Mouse (Mus musculus): Measurements from ENCODE around the gene Camta1. TPM values are rescaled to one million over a fixed set of nuclear protein-coding genes. Genes with fewer than 3 reads are reported as not detected.

Gene Camta1
- 41.6 TPM for total RNA-seq (2023)

GRCm38 (mm10) chr4:151861806-151862739 lies at the start of gene Camta1:
Camta1 (minus strand) TSS chr4:151861876.

GRCm38 (mm10) chr4:151089270-151089669 lies 772.4 kb downstream of the Camta1 start, which contains the start of gene Gm13090:
Gm13090 (plus strand) TSS chr4:151089570.

DNA sequence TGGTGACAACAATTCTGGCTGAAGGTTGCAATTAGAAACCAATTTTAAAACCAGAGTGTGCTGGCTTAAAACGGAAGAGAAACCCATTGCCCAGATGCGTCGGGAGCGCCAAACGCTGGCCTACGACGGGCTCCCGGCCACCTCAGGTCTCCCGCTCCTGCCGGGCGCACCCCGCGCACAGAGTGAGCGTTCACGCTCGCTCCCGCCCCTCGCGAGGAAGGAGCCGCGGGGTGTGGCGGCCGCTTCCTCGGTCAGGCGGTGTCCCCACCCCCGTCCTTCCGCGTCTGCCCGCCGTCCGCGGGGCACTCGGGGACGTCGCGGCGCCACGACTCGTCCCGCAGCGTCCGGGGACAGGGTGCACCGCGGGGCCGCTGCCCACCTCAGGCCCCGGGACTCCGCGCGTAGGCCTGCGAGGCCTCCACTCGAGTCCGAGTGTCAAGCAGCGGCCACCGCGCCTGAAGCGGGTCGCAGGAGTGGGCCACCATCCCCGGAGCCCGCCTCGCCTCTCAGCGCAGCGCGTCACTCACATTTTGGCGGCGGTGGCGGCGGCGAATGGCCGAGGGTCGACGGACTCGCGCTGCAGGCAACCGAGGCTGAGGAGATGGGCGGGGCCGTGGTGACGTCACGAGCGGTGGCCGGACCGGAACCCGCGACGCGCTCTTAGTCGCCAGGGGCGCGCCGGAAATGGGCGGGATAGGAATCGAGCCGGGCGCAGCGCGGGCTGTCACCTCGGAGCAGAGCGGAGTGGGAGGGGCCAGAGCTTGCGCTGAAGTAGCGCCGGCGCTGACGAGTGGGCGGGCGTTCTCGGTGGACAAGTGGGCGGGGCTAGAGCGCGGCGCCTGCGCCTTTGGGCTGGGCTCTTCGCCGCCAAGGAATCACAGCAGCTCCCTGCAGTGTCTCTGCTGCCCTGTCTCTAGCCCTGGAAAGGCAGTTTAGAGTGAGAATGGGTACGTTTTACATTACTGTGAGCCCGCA lies 804.0 kb downstream of the Camta1 start, which contains the start of gene Vamp3:
Gene Vamp3 (minus strand): TSS at position 617 of the 975 bp plus-strand sequence.

DNA sequence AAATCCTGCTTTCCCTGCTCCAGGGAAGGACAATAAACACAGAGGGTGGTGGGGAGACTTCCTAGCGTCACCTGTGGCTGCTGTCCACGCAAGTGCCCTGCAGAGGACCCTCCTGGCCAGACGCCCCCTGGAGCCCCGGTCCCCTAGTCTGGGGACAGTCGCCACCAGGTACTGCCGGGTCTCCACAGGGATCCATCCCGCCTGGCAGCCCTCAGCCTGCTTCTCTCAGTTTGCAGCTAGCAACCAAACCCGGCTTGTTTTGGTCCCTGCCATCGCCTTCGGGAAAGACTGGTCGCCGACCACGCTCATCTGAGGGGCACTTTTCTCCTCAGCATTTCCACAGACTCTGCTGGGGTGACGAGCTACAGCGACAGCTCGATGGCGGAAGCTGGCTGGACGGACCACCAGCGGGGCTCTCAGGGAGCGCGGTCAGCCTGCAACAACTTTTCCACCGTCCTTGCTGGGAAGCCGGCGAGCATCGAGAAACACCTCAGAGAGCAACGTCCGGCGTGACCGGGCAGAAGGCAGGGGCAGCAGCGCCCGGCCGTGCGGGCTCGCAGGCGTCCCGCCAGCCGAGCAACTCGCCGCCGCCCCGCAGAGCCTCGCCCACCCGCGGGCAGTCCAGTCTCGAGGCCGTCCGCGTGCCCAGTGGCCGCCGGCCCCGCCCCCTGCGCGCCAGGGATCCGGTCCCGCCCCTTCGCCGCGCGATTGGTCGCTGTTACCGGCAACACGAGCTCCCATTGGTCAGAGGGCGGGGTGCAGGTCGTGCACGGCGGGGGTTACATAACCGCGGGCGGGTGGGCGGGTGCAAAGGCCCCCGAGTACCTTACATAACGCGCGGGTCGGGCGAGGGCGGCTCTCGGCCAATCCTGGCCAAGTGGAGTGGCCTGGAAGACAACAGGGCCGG lies 817.4 kb downstream of the Camta1 start, which contains the start of gene Per3:
Gene Per3 (minus strand): TSS at position 629 of the 907 bp plus-strand sequence.

GRCm38 (mm10) chr4:150996797-150997196 lies 864.9 kb downstream of the Camta1 start, which contains the start of gene Uts2:
Uts2 (plus strand) TSS chr4:150997097.

GRCm38 (mm10) chr4:150914290-150914733 lies 947.4 kb downstream of the Camta1 start, which contains the start of the genes Park7 and Tnfrsf9:
Park7 (minus strand) TSS chr4:150914437.
Tnfrsf9 (plus strand) TSS chr4:150914562.

Other genes starting within 250 kb of the Camta1 start
- gene Dnajc11, start 71.8 kb upstream of the Camta1 start, total RNA-seq (2023), result 60.5 TPM
- 50.4 TPM for gene Thap3, start 127.1 kb upstream of the Camta1 start, total RNA-seq (2023)
- 13.1 TPM for gene Phf13, start 134.4 kb upstream of the Camta1 start, total RNA-seq (2023)
- gene Klhl21, start 146.9 kb upstream of the Camta1 start, total RNA-seq (2023), result 29.4 TPM
- gene Zbtb48, start 165.8 kb upstream of the Camta1 start, total RNA-seq (2023), result 16.8 TPM
- 0.21 TPM for gene Tas1r1, start 176.7 kb upstream of the Camta1 start, total RNA-seq (2023)
- 42.5 TPM for gene Nol9, start 177.4 kb upstream of the Camta1 start, total RNA-seq (2023)
- gene Plekhg5, start 210.6 kb upstream of the Camta1 start, total RNA-seq (2023), result 2.4 TPM